Mouse (Mus musculus): Measurements from ENCODE around the gene Mrgpra2b. TPM values are rescaled to one million over a fixed set of nuclear protein-coding genes. Genes with fewer than 3 reads are reported as not detected.
"Not testable (repeated sequence)": the region's sequence is repeated elsewhere in the genome, so short reads cannot be mapped to it uniquely, and the experiment has no call there.

Mrgpra2b gene
- polyA plus RNA-seq (2016; fragmentation: Nextera tagmentation; extraction: Ambion mirVana), result not detected in 2 replicates

- no peaks in the 10 kb centered on the region for H3K4me1 ChIP-seq
- peaks cover 68% of the 10 kb centered on the region for H3K9me3 ChIP-seq
- H3K27me3 ChIP-seq (ENCODE audit: poor library complexity, severe bottlenecking), result no peaks in the 10 kb centered on the region
- no peak within 1 kb of the TSS for H3K4me3 ChIP-seq
- DNase-seq (ENCODE audit: extremely low spot score, low spot score), result no peak
- H3K27ac ChIP-seq, result no peak within 1 kb of the TSS
- H3K36me3 ChIP-seq (replicated peaks), result no peaks in the 10 kb centered on the region
Measured at GRCm38 (mm10) chr7:47528762-47529161, at the start of gene Mrgpra2b. Gene Mrgpra2b, minus strand, starts transcription at chr7:47528862.

- 80% methylated on average over 1 of the region's 1 CpGs for WGBS
- no peaks in the 10 kb centered on the region for H3K36me3 ChIP-seq (replicated peaks)
- no peaks in the 10 kb centered on the region for H3K4me1 ChIP-seq
- no peak for DNase-seq (ENCODE audit: extremely low spot score, low spot score)
- no peaks in the 10 kb centered on the region for H3K27me3 ChIP-seq (ENCODE audit: poor library complexity, severe bottlenecking)
- H3K27ac ChIP-seq, result no peak overlapping the region
- peaks cover 61% of the 10 kb centered on the region for H3K9me3 ChIP-seq
- H3K4me3 ChIP-seq, result no peak overlapping the region
Measured at GRCm38 (mm10) chr7:47516379-47516778, 12.3 kb downstream of the Mrgpra2b start.

DNA sequence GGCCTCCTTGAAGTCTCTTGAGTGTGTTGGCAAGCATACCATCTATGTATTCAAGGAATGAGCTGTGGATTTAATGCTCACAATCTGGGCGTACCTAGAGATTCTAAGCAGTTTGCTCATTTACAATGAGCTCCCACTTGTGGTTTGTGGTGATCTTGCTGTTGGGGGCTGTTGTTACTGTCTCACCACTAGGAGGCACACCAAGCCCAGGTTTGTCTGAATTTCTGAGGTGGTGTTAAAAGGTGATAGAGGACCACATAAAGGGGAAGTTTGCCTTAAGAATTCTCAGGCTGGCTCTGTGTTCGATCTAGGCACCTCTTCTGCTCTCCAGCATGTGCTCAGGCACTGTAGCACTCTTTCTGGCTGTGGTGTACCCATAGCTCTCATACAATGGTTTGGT is 13.6 kb downstream of the Mrgpra2b start:
- H3K9me3 ChIP-seq, result peaks cover 53% of the 10 kb centered on the region
- no peak overlapping the region for H3K4me3 ChIP-seq
- H3K27me3 ChIP-seq (ENCODE audit: poor library complexity, severe bottlenecking), result no peaks in the 10 kb centered on the region
- H3K27ac ChIP-seq, result no peak overlapping the region
- no peak for DNase-seq (ENCODE audit: extremely low spot score, low spot score)
- no peaks in the 10 kb centered on the region for H3K4me1 ChIP-seq
- H3K36me3 ChIP-seq (replicated peaks), result no peaks in the 10 kb centered on the region
- 87% methylated on average over 2 of the region's 2 CpGs for WGBS

DNA sequence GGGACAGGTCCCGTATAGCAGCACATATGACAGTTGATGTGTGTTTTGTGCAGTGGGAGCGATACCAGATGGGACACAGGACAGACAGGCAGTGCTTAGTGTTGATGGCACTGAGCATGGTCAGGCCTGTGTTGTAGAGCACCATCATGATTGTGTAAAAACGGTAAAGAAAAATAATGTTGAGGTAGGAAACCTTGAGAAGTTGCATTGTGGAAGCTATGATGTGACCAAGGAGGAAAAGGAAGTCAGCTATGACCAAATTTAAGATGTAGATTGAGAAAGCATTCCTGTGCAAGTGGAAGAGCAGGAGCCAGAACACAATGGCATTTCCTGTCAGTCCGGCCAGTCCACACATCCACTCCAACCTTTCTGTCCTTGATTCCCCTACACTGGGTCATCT is 25.7 kb downstream of the Mrgpra2b start:
- no peaks in the 10 kb centered on the region for H3K36me3 ChIP-seq (replicated peaks)
- H3K27me3 ChIP-seq (ENCODE audit: poor library complexity, severe bottlenecking), result no peaks in the 10 kb centered on the region
- H3K4me3 ChIP-seq, result no peak overlapping the region
- H3K9me3 ChIP-seq, result peaks cover 49% of the 10 kb centered on the region
- WGBS, result 82% methylated on average over 4 of the region's 4 CpGs
- no peak for DNase-seq (ENCODE audit: extremely low spot score, low spot score)
- no peaks in the 10 kb centered on the region for H3K4me1 ChIP-seq
- no peak overlapping the region for H3K27ac ChIP-seq

- H3K27me3 ChIP-seq (ENCODE audit: poor library complexity, severe bottlenecking); H3K27ac ChIP-seq; H3K36me3 ChIP-seq (replicated peaks); DNase-seq (ENCODE audit: extremely low spot score, low spot score); H3K4me1 ChIP-seq; H3K4me3 ChIP-seq: not testable (repeated sequence)
- H3K9me3 ChIP-seq, result peaks cover 24% of the 10 kb centered on the region
Measured at GRCm38 (mm10) chr7:47491266-47491665, 37.4 kb downstream of the Mrgpra2b start.

- H3K27me3 ChIP-seq (ENCODE audit: poor library complexity, severe bottlenecking); H3K36me3 ChIP-seq (replicated peaks); H3K4me3 ChIP-seq; DNase-seq (ENCODE audit: extremely low spot score, low spot score); H3K27ac ChIP-seq; H3K4me1 ChIP-seq: not testable (repeated sequence)
- no CpG with 5 or more reads among the region's 1 CpGs for WGBS
- peaks cover 11% of the 10 kb centered on the region; the same call in 1 of the 2 replicates for H3K9me3 ChIP-seq
Measured at GRCm38 (mm10) chr7:47489438-47489837, 39.2 kb downstream of the Mrgpra2b start.

GRCm38 (mm10) chr7:47483181-47483580 is 45.5 kb downstream of the Mrgpra2b start:
- H3K9me3 ChIP-seq; H3K27ac ChIP-seq; DNase-seq (ENCODE audit: extremely low spot score, low spot score); H3K27me3 ChIP-seq (ENCODE audit: poor library complexity, severe bottlenecking); H3K4me3 ChIP-seq; H3K36me3 ChIP-seq (replicated peaks); H3K4me1 ChIP-seq: not testable (repeated sequence)

- H3K27me3 ChIP-seq (ENCODE audit: poor library complexity, severe bottlenecking); H3K4me1 ChIP-seq; H3K4me3 ChIP-seq; H3K36me3 ChIP-seq (replicated peaks); H3K9me3 ChIP-seq; DNase-seq (ENCODE audit: extremely low spot score, low spot score); H3K27ac ChIP-seq: not testable (repeated sequence)
- 56% methylated on average over 2 of the region's 3 CpGs for WGBS
Measured at GRCm38 (mm10) chr7:47473904-47474303, 54.8 kb downstream of the Mrgpra2b start.

DNA sequence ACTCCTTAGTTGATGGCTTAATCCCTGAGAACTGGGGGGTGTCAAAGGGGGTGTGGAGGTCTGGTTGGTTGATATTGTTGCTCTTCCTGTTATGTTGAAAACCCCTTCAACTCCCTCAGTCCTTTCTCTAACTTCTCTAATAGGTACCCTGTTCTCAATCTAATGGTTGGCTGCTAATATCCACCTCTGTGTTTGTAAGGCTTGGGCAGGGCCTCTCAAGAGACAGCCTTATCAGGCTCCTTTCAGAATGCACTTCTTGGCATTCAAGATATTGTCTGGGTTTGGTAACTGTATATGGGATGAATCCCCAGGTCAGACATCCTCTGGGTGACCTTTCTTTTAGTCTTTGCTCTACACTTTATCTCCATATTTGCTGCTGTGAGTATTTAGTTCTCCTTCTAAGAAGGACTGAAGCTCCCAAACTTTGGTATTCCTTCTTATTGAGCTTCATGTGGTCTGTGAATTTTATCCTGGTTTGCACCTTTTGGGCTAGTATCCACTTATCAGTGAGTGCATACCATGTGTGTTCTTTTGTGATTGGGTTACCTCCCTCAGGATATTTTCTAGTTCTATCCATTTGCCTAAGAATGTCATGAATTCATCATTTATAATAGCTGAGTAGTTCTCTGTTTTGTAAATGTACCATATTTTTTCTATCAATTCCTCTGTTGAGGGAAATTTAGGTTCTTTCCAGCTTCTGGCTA is 63.2 kb downstream of the Mrgpra2b start:
- H3K27me3 ChIP-seq (ENCODE audit: poor library complexity, severe bottlenecking); H3K4me1 ChIP-seq; H3K4me3 ChIP-seq; H3K27ac ChIP-seq; H3K9me3 ChIP-seq; H3K36me3 ChIP-seq (replicated peaks); DNase-seq (ENCODE audit: extremely low spot score, low spot score): not testable (repeated sequence)

GRCm38 (mm10) chr7:47452015-47452414 is 76.6 kb downstream of the Mrgpra2b start, which contains the start of gene Mrgpra2a:
Gene Mrgpra2a, minus strand, starts transcription at chr7:47452139.
- not testable (repeated sequence) for H3K36me3 ChIP-seq (replicated peaks); H3K4me3 ChIP-seq; H3K4me1 ChIP-seq; H3K9me3 ChIP-seq; H3K27me3 ChIP-seq (ENCODE audit: poor library complexity, severe bottlenecking); H3K27ac ChIP-seq; DNase-seq (ENCODE audit: extremely low spot score, low spot score)
- WGBS, result no CpG with 5 or more reads among the region's 1 CpGs

DNA sequence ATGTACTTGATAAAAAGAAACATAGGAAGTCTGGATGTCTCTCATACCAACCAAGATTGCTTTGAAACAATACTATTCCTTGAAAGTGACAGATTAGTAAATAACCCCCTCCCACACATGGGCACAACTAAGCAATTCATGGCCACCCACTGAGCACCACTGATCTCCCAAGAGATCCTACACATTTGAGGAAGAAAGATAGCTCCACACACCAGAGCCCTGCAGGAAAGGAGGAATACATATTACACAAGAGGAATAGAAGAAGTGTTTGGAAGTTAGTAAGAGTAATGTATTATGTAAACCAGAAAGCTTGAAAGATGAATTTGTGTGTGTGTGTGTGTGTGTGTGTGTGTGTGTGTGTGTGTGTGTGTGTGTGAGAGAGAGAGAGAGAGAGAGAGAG is 82.9 kb downstream of the Mrgpra2b start:
- DNase-seq (ENCODE audit: extremely low spot score, low spot score); H3K4me3 ChIP-seq: not testable (repeated sequence)

DNA sequence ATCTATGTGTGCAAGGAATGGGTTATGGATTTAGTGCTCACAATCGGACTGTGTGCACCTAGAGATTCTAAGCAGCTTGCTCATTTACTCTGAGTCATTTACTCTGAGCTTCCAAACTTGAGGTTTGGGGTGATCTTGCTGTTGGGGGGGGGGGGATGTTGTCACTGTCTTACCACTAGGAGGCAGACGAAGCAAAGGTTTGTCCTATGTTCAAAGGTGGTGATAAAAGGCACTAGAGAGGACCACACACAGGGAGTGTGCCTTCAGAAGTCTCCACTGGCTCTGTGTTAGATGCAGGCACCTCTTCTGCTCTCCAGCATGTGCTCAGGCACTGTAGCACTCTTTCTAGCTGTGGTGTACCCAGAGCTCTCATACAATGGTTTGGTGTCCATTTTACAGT is 92.2 kb downstream of the Mrgpra2b start:
- not testable (repeated sequence) for H3K4me3 ChIP-seq; DNase-seq (ENCODE audit: extremely low spot score, low spot score); H3K27me3 ChIP-seq (ENCODE audit: poor library complexity, severe bottlenecking); H3K9me3 ChIP-seq; H3K4me1 ChIP-seq; H3K27ac ChIP-seq; H3K36me3 ChIP-seq (replicated peaks)
- 31% methylated on average over 1 of the region's 2 CpGs for WGBS

More for the DNA sequence above, 82.9 kb downstream of the Mrgpra2b start:
- not testable (repeated sequence) for H3K9me3 ChIP-seq; H3K27me3 ChIP-seq (ENCODE audit: poor library complexity, severe bottlenecking); H3K36me3 ChIP-seq (replicated peaks); H3K4me1 ChIP-seq; H3K27ac ChIP-seq

GRCm38 (mm10) chr7:47427815-47428508 is 100.7 kb downstream of the Mrgpra2b start:
- H3K9me3 ChIP-seq; H3K27me3 ChIP-seq (ENCODE audit: poor library complexity, severe bottlenecking); DNase-seq (ENCODE audit: extremely low spot score, low spot score); H3K36me3 ChIP-seq (replicated peaks); H3K4me3 ChIP-seq; H3K4me1 ChIP-seq; H3K27ac ChIP-seq: not testable (repeated sequence)
